Mouse (Mus musculus) heart, adult 8-10 months (tissue): Measurements from ENCODE around the gene Vmn1r171. TPM values are rescaled to one million over a fixed set of nuclear protein-coding genes. Genes with fewer than 3 reads are reported as not detected.
"Not testable (repeated sequence)": the region's sequence is repeated elsewhere in the genome, so short reads cannot be mapped to it uniquely, and the experiment has no call there.

Experiments used
- DNase-seq: peaks from one replicate; pipeline ENCODE4 v3.0.0; 2022; ENCODE audit warnings: low spot score
- total RNA-seq, 4 experiments: library from RNA; stranded (reverse); gene quantifications; 2 replicates each; pipeline ENCODE4 v1.2.4; 2022

Gene Vmn1r171
- total RNA-seq = not detected

- no peak for DNase-seq
Measured at GRCm38 (mm10) chr7:23630422-23630821, at the start of gene Vmn1r171. TSS of gene Vmn1r171 (plus strand) at chr7:23630722.

- DNase-seq = not testable (repeated sequence)
Measured at GRCm38 (mm10) chr7:23605875-23606274, 24.6 kb upstream of the Vmn1r171 start, which contains the start of gene Vmn1r170. TSS of gene Vmn1r170 (plus strand) at chr7:23606175.

- no peak for DNase-seq
Measured at GRCm38 (mm10) chr7:23658016-23658415, 27.5 kb downstream of the Vmn1r171 start, which contains the start of gene Vmn1r172. TSS of gene Vmn1r172 (plus strand) at chr7:23658316.

Other genes starting within 250 kb of the Vmn1r171 start
- gene Nlrp5, start 244.8 kb upstream of the Vmn1r171 start, total RNA-seq = under 1 TPM in 1 of 4 experiments, not detected in 3; 0.11 TPM
- gene Vmn1r167, start 123.5 kb upstream of the Vmn1r171 start, total RNA-seq = not detected
- not detected for gene Vmn1r168, start 91.0 kb upstream of the Vmn1r171 start, total RNA-seq
- gene Vmn1r169, start 55.2 kb upstream of the Vmn1r171 start, total RNA-seq = not detected
- gene Vmn1r170, start 24.5 kb upstream of the Vmn1r171 start, total RNA-seq = not detected
- not detected for gene Vmn1r172, start 27.6 kb downstream of the Vmn1r171 start, total RNA-seq
- gene Vmn1r173, start 70.0 kb downstream of the Vmn1r171 start, total RNA-seq = not detected
- gene Vmn1r174, start 121.5 kb downstream of the Vmn1r171 start, total RNA-seq = not detected
- gene Vmn1r175, start 179.9 kb downstream of the Vmn1r171 start, total RNA-seq = not detected
- gene Vmn1r176, start 206.7 kb downstream of the Vmn1r171 start, total RNA-seq = not detected
- not detected for gene Vmn1r177, start 235.7 kb downstream of the Vmn1r171 start, total RNA-seq